Mouse (Mus musculus): Measurements from ENCODE around the gene Wdr74. TPM values are rescaled to one million over a fixed set of nuclear protein-coding genes. Genes with fewer than 3 reads are reported as not detected.

The Wdr74 gene
- polyA plus RNA-seq, 1 experiment from 2014 or later = 48.7 TPM

DNA sequence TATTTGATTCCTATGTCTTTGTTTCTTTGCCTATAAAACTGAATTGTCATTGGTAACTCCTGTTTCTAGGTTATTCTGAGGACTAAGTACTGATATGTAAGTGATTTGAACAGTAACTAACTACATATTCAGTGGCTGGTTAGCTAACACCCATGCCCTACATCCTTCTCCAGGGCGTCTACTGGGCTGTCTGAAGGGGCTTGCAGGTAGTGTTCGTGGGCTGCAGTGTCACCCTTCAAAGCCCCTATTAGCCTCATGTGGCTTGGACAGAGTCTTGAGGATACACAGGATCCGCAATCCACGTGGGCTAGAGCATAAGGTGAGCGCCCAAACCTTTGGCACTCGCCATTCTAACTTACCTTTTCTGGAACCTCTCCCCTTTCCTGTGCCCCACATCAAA, 4.0 kb downstream of the Wdr74 start:
- Histone ChIP-seq H3K9me3 (ENCODE audit: low read length) (no peaks in the 10 kb centered on the region), H3K9ac (replicated peaks; ENCODE audit: low read depth) (no peak overlapping the region), H3K36me3 (ENCODE audit: insufficient read depth, low read length) (no peaks in the 10 kb centered on the region; the same call in 1 of the 2 replicates), H3K4me3 (ENCODE audit: low read depth, low read length) (no peak overlapping the region), H3K27me3 (replicated peaks; ENCODE audit: insufficient read depth, low read length) (no peaks in the 10 kb centered on the region), H3K4me1 (ENCODE audit: insufficient read depth, low read depth, low read length) (peaks cover 14% of the 10 kb centered on the region; the same call in 1 of the 2 replicates), H3K27ac (ENCODE audit: low read length) (no peak overlapping the region), H3K4me2 (replicated peaks; ENCODE audit: low read depth, low read length) (no peak overlapping the region)
- 89% methylated on average over 6 of the region's 6 CpGs for WGBS
- no peak for TF ChIP-seq CTCF (IDR thresholded peaks at IDR 0.05)
- TF ChIP-seq EP300 (IDR thresholded peaks at IDR 0.05) = no peak
- ATAC-seq = no peak
- no peak for DNase-seq (ENCODE audit: low spot score)

DNA sequence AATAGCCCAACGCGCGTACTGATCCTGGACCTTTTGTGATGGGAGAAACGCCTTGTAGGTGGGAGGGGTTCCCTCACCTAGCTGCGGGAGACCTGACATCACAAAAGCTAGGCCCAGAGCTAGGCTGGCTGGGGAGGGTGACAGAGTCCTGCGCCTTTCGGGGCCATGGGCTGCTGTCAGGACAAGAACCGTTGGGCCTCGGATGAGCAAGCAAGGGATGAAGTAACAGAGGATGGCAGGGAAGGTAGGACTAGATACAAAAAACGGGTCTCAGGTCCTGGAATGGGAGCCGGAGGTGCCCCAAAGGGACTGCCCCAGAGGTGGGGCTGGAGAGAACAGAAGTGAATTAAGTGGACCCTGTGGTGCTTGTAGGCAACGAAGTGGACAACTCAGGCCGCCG, 5.0 kb downstream of the Wdr74 start, which contains the start of gene 1700092M07Rik:
TSS of gene 1700092M07Rik (plus strand) at position 116 of the 400 bp plus-strand sequence.
- peaks cover 9% of the 10 kb centered on the region; the same call in 1 of the 2 replicates for H3K36me3 ChIP-seq (ENCODE audit: insufficient read depth, low read length)
- ATAC-seq = no peak

DNA sequence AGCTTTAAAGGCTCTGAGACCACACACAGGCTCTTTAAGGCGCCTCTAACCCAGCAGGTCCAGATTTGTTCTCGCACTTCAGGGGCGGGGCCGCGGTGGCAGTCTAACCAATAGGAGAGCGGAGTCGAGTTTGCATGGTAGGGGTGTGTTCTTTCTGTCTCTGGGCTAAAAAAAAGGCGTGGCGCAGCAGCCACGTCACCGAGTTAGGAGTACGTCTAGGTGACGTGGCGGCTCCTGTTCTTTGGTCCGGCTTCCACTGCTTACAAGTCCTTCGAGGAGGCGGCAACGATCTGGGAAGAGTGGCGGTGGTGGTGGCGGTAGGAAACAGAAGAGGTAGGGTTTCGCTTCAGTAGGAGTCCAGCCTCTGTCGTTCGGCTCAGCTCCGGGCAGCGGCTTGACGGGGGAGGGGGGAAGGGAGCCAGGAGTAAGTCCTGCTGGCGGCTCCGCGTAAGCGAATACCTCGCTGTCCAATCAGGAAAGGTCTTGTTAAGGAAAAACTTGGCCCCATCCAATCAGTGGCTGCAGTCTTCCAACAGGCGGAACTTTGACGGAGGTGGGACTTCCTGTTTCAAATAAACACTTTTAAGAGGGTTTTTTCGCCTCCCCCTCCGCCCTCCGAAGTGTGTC, 5.7 kb downstream of the Wdr74 start, which contains the start of gene Stx5a:
TSS of gene Stx5a (plus strand) at position 171 of the 627 bp plus-strand sequence.
- H3K9ac ChIP-seq (replicated peaks; ENCODE audit: low read depth) = peak within 1 kb of the TSS; percentile 87
- H3K4me1 ChIP-seq (ENCODE audit: insufficient read depth, low read depth, low read length) = peaks cover 14% of the 10 kb centered on the region; the same call in 1 of the 2 replicates
- peak within 1 kb of the TSS; percentile 72 for H3K4me3 ChIP-seq (ENCODE audit: low read depth, low read length)
- DNase-seq (ENCODE audit: low spot score) (peak; percentile 100), ATAC-seq (peak; percentile 97)
- peaks cover 13% of the 10 kb centered on the region; the same call in 1 of the 2 replicates for H3K36me3 ChIP-seq (ENCODE audit: insufficient read depth, low read length)
- under 1% methylated on average over 36 of the region's 36 CpGs for WGBS
- TF ChIP-seq CTCF (IDR thresholded peaks at IDR 0.05) (peak; percentile 35; the same call in 1 of the 2 replicates), EP300 (IDR thresholded peaks at IDR 0.05) (peak; percentile 84)
- no peaks in the 10 kb centered on the region for H3K9me3 ChIP-seq (ENCODE audit: low read length)
- no peaks in the 10 kb centered on the region for H3K27me3 ChIP-seq (replicated peaks; ENCODE audit: insufficient read depth, low read length)
- peak within 1 kb of the TSS; percentile 96 for H3K4me2 ChIP-seq (replicated peaks; ENCODE audit: low read depth, low read length)
- peak within 1 kb of the TSS; percentile 98 for H3K27ac ChIP-seq (ENCODE audit: low read length)

More for the DNA sequence above, 5.0 kb downstream of the Wdr74 start, which contains the start of gene 1700092M07Rik:
- Histone ChIP-seq H3K9ac (replicated peaks; ENCODE audit: low read depth) (peak within 1 kb of the TSS; percentile 87), H3K27ac (ENCODE audit: low read length) (peak within 1 kb of the TSS; percentile 98), H3K4me3 (ENCODE audit: low read depth, low read length) (peak within 1 kb of the TSS; percentile 72), H3K4me1 (ENCODE audit: insufficient read depth, low read depth, low read length) (peaks cover 14% of the 10 kb centered on the region; the same call in 1 of the 2 replicates), H3K27me3 (replicated peaks; ENCODE audit: insufficient read depth, low read length) (no peaks in the 10 kb centered on the region), H3K4me2 (replicated peaks; ENCODE audit: low read depth, low read length) (peak within 1 kb of the TSS; percentile 40), H3K9me3 (ENCODE audit: low read length) (no peaks in the 10 kb centered on the region)
- DNase-seq (ENCODE audit: low spot score) = no peak
- 62% methylated on average over 14 of the region's 14 CpGs for WGBS
- TF ChIP-seq EP300 (IDR thresholded peaks at IDR 0.05) = no peak
- TF ChIP-seq CTCF (IDR thresholded peaks at IDR 0.05) = no peak

DNA sequence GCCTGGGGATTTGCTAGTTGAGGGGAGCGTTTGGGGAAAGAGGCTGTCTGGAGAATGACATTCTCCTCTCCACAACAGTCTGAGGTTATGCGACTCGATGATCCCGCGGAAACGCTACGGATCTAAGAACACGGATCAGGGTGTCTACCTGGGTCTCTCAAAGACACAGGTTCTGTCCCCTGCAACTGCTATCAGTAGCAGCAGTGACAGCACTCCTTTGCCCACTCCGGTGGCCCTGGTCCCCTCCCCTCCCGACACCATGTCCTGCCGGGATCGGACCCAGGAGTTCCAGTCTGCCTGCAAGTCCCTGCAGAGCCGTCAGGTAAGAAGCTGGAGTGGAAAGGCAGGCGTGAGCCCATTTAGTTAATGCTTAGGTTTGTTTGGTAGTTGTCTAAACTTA, 6.5 kb downstream of the Wdr74 start:
- TF ChIP-seq CTCF (IDR thresholded peaks at IDR 0.05) = no peak
- no peak for TF ChIP-seq EP300 (IDR thresholded peaks at IDR 0.05)
- no peaks in the 10 kb centered on the region for H3K27me3 ChIP-seq (replicated peaks; ENCODE audit: insufficient read depth, low read length)
- DNase-seq (ENCODE audit: low spot score) (peak; percentile 25), ATAC-seq (no peak)
- no peaks in the 10 kb centered on the region for H3K9me3 ChIP-seq (ENCODE audit: low read length)
- H3K4me3 ChIP-seq (ENCODE audit: low read depth, low read length) = peak overlapping the region; percentile 72
- H3K27ac ChIP-seq (ENCODE audit: low read length) = peak overlapping the region; percentile 98
- H3K4me2 ChIP-seq (replicated peaks; ENCODE audit: low read depth, low read length) = peak overlapping the region; percentile 96
- peaks cover 14% of the 10 kb centered on the region; the same call in 1 of the 2 replicates for H3K4me1 ChIP-seq (ENCODE audit: insufficient read depth, low read depth, low read length)
- H3K36me3 ChIP-seq (ENCODE audit: insufficient read depth, low read length) = peaks cover 13% of the 10 kb centered on the region; the same call in 1 of the 2 replicates
- H3K9ac ChIP-seq (replicated peaks; ENCODE audit: low read depth) = peak overlapping the region; percentile 87
- 12% methylated on average over 14 of the region's 14 CpGs for WGBS

DNA sequence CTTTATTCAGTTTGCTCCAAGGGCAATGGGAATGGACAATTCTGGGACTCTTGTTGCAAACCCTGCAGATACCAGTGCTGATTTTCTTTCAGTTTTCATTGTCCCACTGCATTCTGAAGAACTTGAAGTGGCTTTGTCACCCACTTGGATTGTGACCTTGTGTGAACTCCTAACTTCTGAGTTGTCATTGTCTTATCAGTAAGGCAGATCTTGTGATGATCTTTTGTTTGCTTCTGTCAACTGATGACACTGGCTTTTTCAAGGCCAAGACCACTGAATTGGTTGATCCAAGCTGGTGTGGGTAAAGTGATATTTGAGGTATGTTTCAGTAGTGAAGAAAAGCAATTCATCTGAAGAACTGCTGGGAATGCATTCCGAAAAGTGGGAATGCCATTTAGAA, 9.8 kb downstream of the Wdr74 start:
- Histone ChIP-seq H3K4me3 (ENCODE audit: low read depth, low read length) (no peak overlapping the region), H3K27me3 (replicated peaks; ENCODE audit: insufficient read depth, low read length) (no peaks in the 10 kb centered on the region), H3K27ac (ENCODE audit: low read length) (no peak overlapping the region), H3K9ac (replicated peaks; ENCODE audit: low read depth) (no peak overlapping the region), H3K4me2 (replicated peaks; ENCODE audit: low read depth, low read length) (no peak overlapping the region), H3K9me3 (ENCODE audit: low read length) (no peaks in the 10 kb centered on the region), H3K4me1 (ENCODE audit: insufficient read depth, low read depth, low read length) (peaks cover 12% of the 10 kb centered on the region; the same call in 1 of the 2 replicates), H3K36me3 (ENCODE audit: insufficient read depth, low read length) (peaks cover 44% of the 10 kb centered on the region)
- 86% methylated on average over 1 of the region's 1 CpGs for WGBS
- TF ChIP-seq EP300 (IDR thresholded peaks at IDR 0.05) = no peak
- no peak for TF ChIP-seq CTCF (IDR thresholded peaks at IDR 0.05)
- DNase-seq (ENCODE audit: low spot score) = no peak
- ATAC-seq = no peak

DNA sequence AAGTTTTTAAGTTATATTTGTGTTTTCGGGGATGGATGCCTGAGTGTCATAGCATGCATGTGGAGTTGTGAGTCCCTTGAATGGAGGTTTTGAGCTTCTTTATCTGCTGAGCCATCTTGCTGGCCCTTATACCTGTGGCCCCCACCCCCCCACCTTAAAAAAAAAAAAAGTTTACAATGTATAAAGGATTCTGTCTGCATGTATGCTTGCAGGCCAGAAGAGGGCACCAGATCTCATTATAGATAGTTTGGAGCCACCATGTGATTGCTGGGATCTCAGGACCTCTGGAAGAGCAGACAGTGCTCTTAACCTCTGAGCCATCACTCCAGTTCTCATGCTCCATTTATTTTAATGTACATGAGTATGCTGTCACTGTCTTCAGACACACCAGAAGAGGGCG, 11.7 kb downstream of the Wdr74 start:
- ATAC-seq (no peak), DNase-seq (ENCODE audit: low spot score) (peak; percentile 50)
- Histone ChIP-seq H3K36me3 (ENCODE audit: insufficient read depth, low read length) (peaks cover 52% of the 10 kb centered on the region), H3K27me3 (replicated peaks; ENCODE audit: insufficient read depth, low read length) (no peaks in the 10 kb centered on the region), H3K4me1 (ENCODE audit: insufficient read depth, low read depth, low read length) (peaks cover 6% of the 10 kb centered on the region; the same call in 1 of the 2 replicates), H3K4me2 (replicated peaks; ENCODE audit: low read depth, low read length) (no peak overlapping the region), H3K9ac (replicated peaks; ENCODE audit: low read depth) (no peak overlapping the region), H3K27ac (ENCODE audit: low read length) (no peak overlapping the region), H3K4me3 (ENCODE audit: low read depth, low read length) (no peak overlapping the region), H3K9me3 (ENCODE audit: low read length) (no peaks in the 10 kb centered on the region)
- WGBS = 71% methylated on average over 2 of the region's 2 CpGs
- TF ChIP-seq CTCF (IDR thresholded peaks at IDR 0.05) = peak; percentile 61
- no peak for TF ChIP-seq EP300 (IDR thresholded peaks at IDR 0.05)

Measured in lung, postnatal 0 days (tissue).